Mouse (Mus musculus): ENCODE results near the gene Sema3e. TPM values are rescaled to one million over a fixed set of nuclear protein-coding genes. Genes with fewer than 3 reads are reported as not detected.

The Sema3e gene
- polyA plus RNA-seq, 1 experiment from 2014 or later: 1.0 TPM

GRCm38 (mm10) chr5:14092262-14092776, 67.2 kb downstream of the Sema3e start:
- Histone ChIP-seq H3K36me3 (ENCODE audit: control insufficient read depth, insufficient read depth) (no peaks in the 10 kb centered on the region), H3K4me2 (replicated peaks; ENCODE audit: low read depth) (no peak overlapping the region), H3K27ac (ENCODE audit: low read depth, low read length) (no peak overlapping the region), H3K9ac (ENCODE audit: low read depth, low read length) (no peak overlapping the region), H3K27me3 (replicated peaks; ENCODE audit: control insufficient read depth, insufficient read depth, low read length) (no peaks in the 10 kb centered on the region), H3K4me3 (ENCODE audit: low read depth, low read length) (no peak overlapping the region), H3K4me1 (replicated peaks; ENCODE audit: control insufficient read depth, insufficient read depth, low read length) (no peaks in the 10 kb centered on the region), H3K9me3 (ENCODE audit: control insufficient read depth) (no peaks in the 10 kb centered on the region)
- ATAC-seq: no peak
- 58% methylated on average over 14 of the region's 14 CpGs for WGBS
- TF ChIP-seq CTCF (IDR thresholded peaks at IDR 0.05; ENCODE audit: low read depth): no peak

GRCm38 (mm10) chr5:14096196-14096595, 71.1 kb downstream of the Sema3e start:
- no peak overlapping the region for H3K4me3 ChIP-seq (ENCODE audit: low read depth, low read length)
- TF ChIP-seq CTCF (IDR thresholded peaks at IDR 0.05; ENCODE audit: low read depth): no peak
- 80% methylated on average over 1 of the region's 1 CpGs for WGBS
- no peaks in the 10 kb centered on the region for H3K4me1 ChIP-seq (replicated peaks; ENCODE audit: control insufficient read depth, insufficient read depth, low read length)
- H3K27me3 ChIP-seq (replicated peaks; ENCODE audit: control insufficient read depth, insufficient read depth, low read length): no peaks in the 10 kb centered on the region
- no peak for ATAC-seq
- H3K36me3 ChIP-seq (ENCODE audit: control insufficient read depth, insufficient read depth): no peaks in the 10 kb centered on the region
- H3K27ac ChIP-seq (ENCODE audit: low read depth, low read length): no peak overlapping the region
- no peak overlapping the region for H3K9ac ChIP-seq (ENCODE audit: low read depth, low read length)
- no peaks in the 10 kb centered on the region for H3K9me3 ChIP-seq (ENCODE audit: control insufficient read depth)
- H3K4me2 ChIP-seq (replicated peaks; ENCODE audit: low read depth): no peak overlapping the region

GRCm38 (mm10) chr5:14098677-14099076, 73.6 kb downstream of the Sema3e start:
- H3K4me3 ChIP-seq (ENCODE audit: low read depth, low read length): no peak overlapping the region
- no peaks in the 10 kb centered on the region for H3K27me3 ChIP-seq (replicated peaks; ENCODE audit: control insufficient read depth, insufficient read depth, low read length)
- WGBS: 60% methylated on average over 3 of the region's 3 CpGs
- H3K4me1 ChIP-seq (replicated peaks; ENCODE audit: control insufficient read depth, insufficient read depth, low read length): no peaks in the 10 kb centered on the region
- H3K9me3 ChIP-seq (ENCODE audit: control insufficient read depth): no peaks in the 10 kb centered on the region
- H3K4me2 ChIP-seq (replicated peaks; ENCODE audit: low read depth): no peak overlapping the region
- no peaks in the 10 kb centered on the region for H3K36me3 ChIP-seq (ENCODE audit: control insufficient read depth, insufficient read depth)
- no peak overlapping the region for H3K9ac ChIP-seq (ENCODE audit: low read depth, low read length)
- no peak overlapping the region for H3K27ac ChIP-seq (ENCODE audit: low read depth, low read length)
- ATAC-seq: no peak
- TF ChIP-seq CTCF (IDR thresholded peaks at IDR 0.05; ENCODE audit: low read depth): no peak

DNA sequence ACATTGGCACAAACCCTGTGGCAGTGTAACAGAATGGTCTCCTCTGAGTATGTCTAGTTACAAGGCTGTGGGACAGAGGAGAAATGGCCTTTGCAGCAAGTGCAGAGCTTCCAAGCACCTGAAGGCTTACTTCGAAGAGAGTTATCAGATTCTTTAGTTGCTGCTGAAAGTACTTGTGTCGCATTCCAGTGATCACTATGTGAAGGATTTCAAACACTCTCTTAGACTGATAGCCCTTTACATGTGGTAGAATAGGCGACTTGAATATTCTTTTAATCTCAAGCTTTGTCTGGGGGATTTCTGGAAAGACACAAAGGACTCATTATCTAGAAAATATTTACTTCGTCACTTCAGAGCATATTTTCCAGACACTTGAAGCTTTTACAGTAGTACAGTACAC, 82.3 kb downstream of the Sema3e start:
- no peak overlapping the region for H3K4me3 ChIP-seq (ENCODE audit: low read depth, low read length)
- no peak overlapping the region for H3K4me2 ChIP-seq (replicated peaks; ENCODE audit: low read depth)
- H3K27ac ChIP-seq (ENCODE audit: low read depth, low read length): no peak overlapping the region
- no peak for TF ChIP-seq CTCF (IDR thresholded peaks at IDR 0.05; ENCODE audit: low read depth)
- H3K36me3 ChIP-seq (ENCODE audit: control insufficient read depth, insufficient read depth): no peaks in the 10 kb centered on the region
- H3K9ac ChIP-seq (ENCODE audit: low read depth, low read length): no peak overlapping the region
- 72% methylated on average over 4 of the region's 4 CpGs for WGBS
- H3K27me3 ChIP-seq (replicated peaks; ENCODE audit: control insufficient read depth, insufficient read depth, low read length): no peaks in the 10 kb centered on the region
- H3K9me3 ChIP-seq (ENCODE audit: control insufficient read depth): no peaks in the 10 kb centered on the region
- ATAC-seq: no peak
- no peaks in the 10 kb centered on the region for H3K4me1 ChIP-seq (replicated peaks; ENCODE audit: control insufficient read depth, insufficient read depth, low read length)

- H3K36me3 ChIP-seq (ENCODE audit: control insufficient read depth, insufficient read depth): no peaks in the 10 kb centered on the region
- ATAC-seq: no peak
- no peak for TF ChIP-seq CTCF (IDR thresholded peaks at IDR 0.05; ENCODE audit: low read depth)
- H3K4me3 ChIP-seq (ENCODE audit: low read depth, low read length): no peak overlapping the region
- no peaks in the 10 kb centered on the region for H3K4me1 ChIP-seq (replicated peaks; ENCODE audit: control insufficient read depth, insufficient read depth, low read length)
- no peak overlapping the region for H3K27ac ChIP-seq (ENCODE audit: low read depth, low read length)
- H3K4me2 ChIP-seq (replicated peaks; ENCODE audit: low read depth): no peak overlapping the region
- 88% methylated on average over 4 of the region's 4 CpGs for WGBS
- H3K27me3 ChIP-seq (replicated peaks; ENCODE audit: control insufficient read depth, insufficient read depth, low read length): no peaks in the 10 kb centered on the region
- H3K9ac ChIP-seq (ENCODE audit: low read depth, low read length): no peak overlapping the region
- H3K9me3 ChIP-seq (ENCODE audit: control insufficient read depth): no peaks in the 10 kb centered on the region
Observed at GRCm38 (mm10) chr5:14109001-14109400, 83.9 kb downstream of the Sema3e start.

- H3K9me3 ChIP-seq (ENCODE audit: control insufficient read depth): no peaks in the 10 kb centered on the region
- ATAC-seq: no peak
- no peaks in the 10 kb centered on the region for H3K27me3 ChIP-seq (replicated peaks; ENCODE audit: control insufficient read depth, insufficient read depth, low read length)
- no peak overlapping the region for H3K4me2 ChIP-seq (replicated peaks; ENCODE audit: low read depth)
- H3K36me3 ChIP-seq (ENCODE audit: control insufficient read depth, insufficient read depth): no peaks in the 10 kb centered on the region
- 60% methylated on average over 4 of the region's 4 CpGs for WGBS
- no peak for TF ChIP-seq CTCF (IDR thresholded peaks at IDR 0.05; ENCODE audit: low read depth)
- H3K27ac ChIP-seq (ENCODE audit: low read depth, low read length): no peak overlapping the region
- no peaks in the 10 kb centered on the region for H3K4me1 ChIP-seq (replicated peaks; ENCODE audit: control insufficient read depth, insufficient read depth, low read length)
- H3K4me3 ChIP-seq (ENCODE audit: low read depth, low read length): no peak overlapping the region
- H3K9ac ChIP-seq (ENCODE audit: low read depth, low read length): no peak overlapping the region
Observed at GRCm38 (mm10) chr5:14111401-14111800, 86.3 kb downstream of the Sema3e start.

DNA sequence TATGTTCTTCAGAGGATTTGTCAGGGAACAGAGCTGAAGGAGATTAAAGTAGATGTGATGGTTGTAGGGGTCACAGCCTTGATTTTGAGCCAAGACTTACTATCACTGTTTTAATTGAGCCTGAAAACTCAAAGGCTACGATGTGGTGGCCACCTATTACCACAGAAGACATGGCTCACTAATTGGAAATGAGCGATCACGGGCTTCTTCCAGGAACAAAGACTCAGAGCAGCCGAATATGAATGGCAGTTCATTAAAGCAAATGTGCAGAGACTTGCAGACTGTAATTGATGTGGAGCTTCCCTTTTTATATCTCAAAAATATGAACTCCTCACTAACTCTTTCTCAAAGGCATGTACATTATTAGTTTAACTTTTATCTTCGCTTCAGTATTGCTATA, 96.8 kb downstream of the Sema3e start:
- Histone ChIP-seq H3K27me3 (replicated peaks; ENCODE audit: control insufficient read depth, insufficient read depth, low read length) (no peaks in the 10 kb centered on the region), H3K36me3 (ENCODE audit: control insufficient read depth, insufficient read depth) (no peaks in the 10 kb centered on the region), H3K4me2 (replicated peaks; ENCODE audit: low read depth) (no peak overlapping the region), H3K27ac (ENCODE audit: low read depth, low read length) (no peak overlapping the region), H3K4me1 (replicated peaks; ENCODE audit: control insufficient read depth, insufficient read depth, low read length) (no peaks in the 10 kb centered on the region), H3K4me3 (ENCODE audit: low read depth, low read length) (no peak overlapping the region), H3K9me3 (ENCODE audit: control insufficient read depth) (no peaks in the 10 kb centered on the region), H3K9ac (ENCODE audit: low read depth, low read length) (no peak overlapping the region)
- TF ChIP-seq CTCF (IDR thresholded peaks at IDR 0.05; ENCODE audit: low read depth): no peak
- ATAC-seq: no peak
- 85% methylated on average over 5 of the region's 5 CpGs for WGBS

All from intestine, postnatal 0 days (tissue).